Mouse (Mus musculus) megakaryocyte, embryonic 14.5 days (primary cell): ENCODE data around the gene Asgr1.

Experiments used
- FLI1 ChIP-seq: IDR thresholded peaks from 2 replicates; pipeline ENCODE4 v1.6.1; 2012; ENCODE audit warnings: low read length, inconsistent platforms, mixed read lengths
- GATA1 ChIP-seq: IDR thresholded peaks from 3 replicates; pipeline ENCODE4 v1.6.1; 2012; ENCODE audit warnings: mixed read lengths, low read length, inconsistent platforms, borderline replicate concordance

DNA sequence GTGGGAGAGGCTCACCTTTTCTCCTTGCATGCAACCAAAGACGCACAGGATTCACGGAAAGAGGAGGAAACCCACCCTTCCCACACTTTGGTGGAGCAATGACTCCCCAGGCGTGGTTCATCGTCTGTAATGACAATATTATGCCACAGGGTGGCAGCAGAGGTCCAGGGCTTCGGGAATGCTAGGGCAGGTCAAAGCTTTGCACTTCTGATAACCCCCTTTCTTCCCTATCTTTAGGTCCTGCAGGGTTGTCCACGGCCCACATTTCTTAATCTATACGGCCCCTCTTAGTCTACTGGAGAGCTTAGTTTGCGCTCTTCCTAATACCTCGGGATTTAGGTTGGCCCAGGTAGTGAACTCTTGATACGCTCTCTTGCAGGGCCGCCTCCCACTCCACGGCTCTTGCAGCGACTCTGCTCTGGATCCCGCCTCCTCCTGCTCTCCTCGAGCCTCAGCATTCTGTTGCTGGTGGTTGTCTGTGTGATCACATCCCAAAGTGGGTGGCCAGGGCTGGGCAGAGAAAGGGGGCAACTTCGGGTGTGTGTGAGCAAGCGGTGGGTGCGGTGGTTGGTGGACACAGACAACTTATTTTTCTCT is 1.8 kb downstream of the Asgr1 start:
- TF ChIP-seq GATA1 (no peak), FLI1 (no peak)
